Mouse (Mus musculus) stomach, embryonic 14.5 days (tissue): ENCODE results near the gene Zfp993. TPM values are rescaled to one million over a fixed set of nuclear protein-coding genes. Genes with fewer than 3 reads are reported as not detected.
"Not testable (repeated sequence)": the region's sequence is repeated elsewhere in the genome, so short reads cannot be mapped to it uniquely, and the experiment has no call there.

ENCODE experiments used
- ATAC-seq: fragments of 200-750 bp; cut with Nextera tagmentation; 2 replicates; pipeline ENCODE4 v1.8.0; 2017; ENCODE audit warnings: low read depth, moderate TSS enrichment; ENCODE audit not compliant: insufficient number of reproducible peaks, insufficient read depth, low FRiP score
- H3K27ac ChIP-seq: fragments of 300-500 bp; sonication (generic); 2 replicates; pipeline ENCODE4 v1.5.1; 2014; ENCODE audit warnings: mild to moderate bottlenecking, low read length, moderate library complexity, mixed read lengths
- H3K27me3 ChIP-seq: fragments of 300-500 bp; sonication (generic); 2 replicates; pipeline ENCODE4 v1.6.1; 2014; ENCODE audit warnings: low read length, control low read depth, mixed read lengths; ENCODE audit not compliant: control insufficient read depth, insufficient read depth
- H3K36me3 ChIP-seq: fragments of 300-500 bp; sonication (generic); 2 replicates; pipeline ENCODE4 v1.6.1; 2014; ENCODE audit warnings: mild to moderate bottlenecking, control low read depth, low read length, moderate library complexity, mixed read lengths; ENCODE audit not compliant: control insufficient read depth, insufficient read depth
- H3K4me1 ChIP-seq: fragments of 300-500 bp; sonication (generic); 2 replicates; pipeline ENCODE4 v1.6.1; 2014; ENCODE audit warnings: low read length, control low read depth, mixed read lengths; ENCODE audit not compliant: control insufficient read depth, insufficient read depth
- H3K4me2 ChIP-seq: fragments of 300-500 bp; sonication (generic); replicated peaks from 2 replicates; pipeline ENCODE4 v1.6.1; 2014; ENCODE audit warnings: low read depth, low read length, control low read depth
- H3K4me3 ChIP-seq: fragments of 300-500 bp; sonication (generic); 2 replicates; pipeline ENCODE4 v1.5.1; 2014; ENCODE audit warnings: low read depth, low read length, control low read depth
- H3K9ac ChIP-seq: fragments of 300-500 bp; sonication (generic); replicated peaks from 2 replicates; pipeline ENCODE4 v1.6.1; 2014; ENCODE audit warnings: low read depth, mild to moderate bottlenecking, control low read depth, low read length, moderate library complexity, mixed read lengths
- H3K9me3 ChIP-seq: fragments of 300-500 bp; sonication (generic); 2 replicates; pipeline ENCODE4 v1.6.1; 2016; ENCODE audit warnings: low read depth, low read length, control low read depth; ENCODE audit not compliant: control insufficient read depth
- WGBS: fragments of 180-500 bp; shearing (Covaris S2); extraction: QIAGEN DNeasy Blood & Tissue Kit; methylation state at CpG from one replicate; pipeline ENCODE4 v1.1.7; 2014; 5-methylcytosine and 5-hydroxymethylcytosine counted together
- polyA plus RNA-seq: library from polyadenylated mRNA; unstranded; fragments of >200 nt; fragmentation: Nextera tagmentation; extraction: Ambion mirVana; gene quantifications from 2 replicates; pipeline ENCODE4 v1.2.1, GENCODE M21; 2014

The Zfp993 gene
- polyA plus RNA-seq, result 0.95 and 2.9 TPM in 2 replicates

GRCm38 (mm10) chr4:146610774-146611400 is at the start of gene Zfp993:
TSS of gene Zfp993 (plus strand) at chr4:146610961.
- not testable (repeated sequence) for H3K27me3 ChIP-seq, H3K4me1 ChIP-seq, ATAC-seq, H3K9ac ChIP-seq, H3K9me3 ChIP-seq, H3K4me2 ChIP-seq, H3K27ac ChIP-seq, H3K4me3 ChIP-seq, H3K36me3 ChIP-seq
- WGBS, result no CpG with 5 or more reads among the region's 14 CpGs

GRCm38 (mm10) chr4:146579905-146580873 is 30.6 kb upstream of the Zfp993 start:
- H3K4me2 ChIP-seq, H3K9ac ChIP-seq: not testable (repeated sequence)
- peak; percentile 87 for ATAC-seq

GRCm38 (mm10) chr4:146603578-146604399 is 7.0 kb upstream of the Zfp993 start:
- 0 out of 2 replicates have a peak overlapping the region, but pooled peaks have one; percentile 26 for H3K4me2 ChIP-seq
- H3K4me3 ChIP-seq, H3K4me1 ChIP-seq, H3K27ac ChIP-seq, H3K9me3 ChIP-seq, H3K9ac ChIP-seq, H3K36me3 ChIP-seq, H3K27me3 ChIP-seq: not testable (repeated sequence)
- 11% methylated on average over 23 of the region's 53 CpGs for WGBS
- ATAC-seq, result peak; percentile 79; the same call in 1 of the 2 replicates

More at GRCm38 (mm10) chr4:146579905-146580873, 30.6 kb upstream of the Zfp993 start:
- not testable (repeated sequence) for H3K4me1 ChIP-seq, H3K36me3 ChIP-seq, H3K4me3 ChIP-seq, H3K27ac ChIP-seq, H3K9me3 ChIP-seq, H3K27me3 ChIP-seq
- WGBS, result 0% methylated on average over 11 of the region's 111 CpGs

GRCm38 (mm10) chr4:146644367-146644766 is 33.6 kb downstream of the Zfp993 start:
- not testable (repeated sequence) for H3K4me1 ChIP-seq, H3K27ac ChIP-seq, ATAC-seq, H3K9ac ChIP-seq, H3K4me3 ChIP-seq, H3K4me2 ChIP-seq, H3K36me3 ChIP-seq, H3K27me3 ChIP-seq, H3K9me3 ChIP-seq
- WGBS, result no CpG with 5 or more reads among the region's 4 CpGs

GRCm38 (mm10) chr4:146649641-146650040 is 38.9 kb downstream of the Zfp993 start:
- H3K27ac ChIP-seq, H3K9me3 ChIP-seq, H3K4me3 ChIP-seq, H3K4me1 ChIP-seq, H3K9ac ChIP-seq, H3K36me3 ChIP-seq, H3K4me2 ChIP-seq, H3K27me3 ChIP-seq: not testable (repeated sequence)
- ATAC-seq, result 0 out of 2 replicates have a peak, but pooled peaks have one; percentile 26
- WGBS, result no CpG with 5 or more reads among the region's 2 CpGs

- H3K27me3 ChIP-seq, H3K9me3 ChIP-seq, H3K9ac ChIP-seq, H3K4me2 ChIP-seq, H3K4me3 ChIP-seq, H3K27ac ChIP-seq, H3K4me1 ChIP-seq, H3K36me3 ChIP-seq: not testable (repeated sequence)
- ATAC-seq, result 0 out of 2 replicates have a peak, but pooled peaks have one; percentile 46
- WGBS, result 94% methylated on average over 1 of the region's 4 CpGs
Measured at GRCm38 (mm10) chr4:146650115-146650514, 39.4 kb downstream of the Zfp993 start.

- H3K27ac ChIP-seq, H3K27me3 ChIP-seq, H3K4me2 ChIP-seq, H3K9ac ChIP-seq, ATAC-seq, H3K36me3 ChIP-seq, H3K9me3 ChIP-seq, H3K4me3 ChIP-seq, H3K4me1 ChIP-seq: not testable (repeated sequence)
- WGBS, result 76% methylated on average over 1 of the region's 5 CpGs
Measured at GRCm38 (mm10) chr4:146650639-146651038, 39.9 kb downstream of the Zfp993 start.
